Mouse (Mus musculus) kidney, postnatal 36 days (tissue): Measurements from ENCODE around the gene Slc8b1.

Experiments
- DNase-seq, 2 experiments: peaks; one replicate each; pipeline ENCODE4 v3.0.0; 2021 to 2022; ENCODE audit warnings: mixed read lengths in 2 of 2

The Slc8b1 gene

GRCm38 (mm10) chr5:120510982-120511642, at the start of gene Slc8b1:
Slc8b1 (plus strand) TSS chr5:120511168.
- peak; percentile 98 to 99 for DNase-seq

GRCm38 (mm10) chr5:120461902-120462301, 49.1 kb upstream of the Slc8b1 start:
- DNase-seq: no peak

- peak in 1 of 2 experiments; percentile 50 for DNase-seq
Observed at GRCm38 (mm10) chr5:120464321-120464720, 46.6 kb upstream of the Slc8b1 start.

GRCm38 (mm10) chr5:120465062-120465461, 45.9 kb upstream of the Slc8b1 start:
- peak; percentile 21 to 70 for DNase-seq

- no peak for DNase-seq
Observed at GRCm38 (mm10) chr5:120465860-120466259, 45.1 kb upstream of the Slc8b1 start.

- peak; percentile 66 to 76 for DNase-seq
Observed at GRCm38 (mm10) chr5:120467026-120467425, 43.9 kb upstream of the Slc8b1 start.

GRCm38 (mm10) chr5:120468336-120468735, 42.6 kb upstream of the Slc8b1 start:
- DNase-seq: peak in 1 of 2 experiments; percentile 28

GRCm38 (mm10) chr5:120468830-120469229, 42.1 kb upstream of the Slc8b1 start:
- DNase-seq: no peak

GRCm38 (mm10) chr5:120471538-120471937, 39.4 kb upstream of the Slc8b1 start:
- peak; percentile 28 to 70 for DNase-seq

- DNase-seq: no peak
Observed at GRCm38 (mm10) chr5:120472770-120473169, 38.2 kb upstream of the Slc8b1 start, which contains the start of gene Sdsl. Sdsl (minus strand) TSS chr5:120472810.

GRCm38 (mm10) chr5:120473361-120473760, 37.6 kb upstream of the Slc8b1 start:
- no peak for DNase-seq

- DNase-seq: no peak
Observed at GRCm38 (mm10) chr5:120475861-120476260, 35.1 kb upstream of the Slc8b1 start.

GRCm38 (mm10) chr5:120476296-120476695, 34.7 kb upstream of the Slc8b1 start, which contains the start of gene Sds:
Sds (plus strand) TSS chr5:120476526.
- no peak for DNase-seq

GRCm38 (mm10) chr5:120477993-120478392, 33.0 kb upstream of the Slc8b1 start:
- no peak for DNase-seq

- DNase-seq: peak in 1 of 2 experiments; percentile 17
Observed at GRCm38 (mm10) chr5:120479538-120479937, 31.4 kb upstream of the Slc8b1 start.

GRCm38 (mm10) chr5:120481205-120481604, 29.8 kb upstream of the Slc8b1 start:
- no peak for DNase-seq

GRCm38 (mm10) chr5:120483399-120483798, 27.6 kb upstream of the Slc8b1 start:
- DNase-seq: no peak

GRCm38 (mm10) chr5:120487844-120488243, 23.1 kb upstream of the Slc8b1 start:
- no peak for DNase-seq

- DNase-seq: peak; percentile 83
Observed at GRCm38 (mm10) chr5:120490679-120491192, 20.2 kb upstream of the Slc8b1 start.

- DNase-seq: peak in 1 of 2 experiments; percentile 67
Observed at GRCm38 (mm10) chr5:120492437-120492836, 18.5 kb upstream of the Slc8b1 start.

GRCm38 (mm10) chr5:120493440-120493839, 17.5 kb upstream of the Slc8b1 start:
- DNase-seq: no peak

GRCm38 (mm10) chr5:120493873-120494395, 17.0 kb upstream of the Slc8b1 start:
- no peak for DNase-seq

GRCm38 (mm10) chr5:120495064-120495702, 15.8 kb upstream of the Slc8b1 start:
- DNase-seq: peak; percentile 19 to 37
